Mouse (Mus musculus) liver, embryonic 14.5 days (tissue): ENCODE results near the gene D630003M21Rik. TPM values are rescaled to one million over a fixed set of nuclear protein-coding genes. Genes with fewer than 3 reads are reported as not detected.

Experiments used
- ATAC-seq: fragments of 200-750 bp; cut with Nextera tagmentation; 2 replicates; pipeline ENCODE4 v1.8.0; 2017; ENCODE audit warnings: moderate number of reproducible peaks, mild to moderate bottlenecking, moderate library complexity; ENCODE audit not compliant: insufficient read depth
- DNase-seq, 3 experiments: peaks; one replicate each; pipeline ENCODE4 v3.0.0-alpha.2; 2012 to 2013; ENCODE audit warnings: low read depth in 3 of 3, low spot score in 3 of 3
- H3K27ac ChIP-seq: fragments of 300-500 bp; sonication (generic); 2 replicates; pipeline ENCODE4 v1.5.1; 2014; ENCODE audit warnings: moderate library complexity, mild to moderate bottlenecking, control low read depth, inconsistent platforms
- H3K27me3 ChIP-seq: fragments of 300-500 bp; sonication (generic); 2 replicates; pipeline ENCODE4 v1.6.1; 2014; ENCODE audit warnings: mild to moderate bottlenecking, low read length, moderate library complexity; ENCODE audit not compliant: control insufficient read depth, insufficient read depth
- H3K36me3 ChIP-seq: fragments of 300-500 bp; sonication (generic); replicated peaks from 2 replicates; pipeline ENCODE4 v1.6.1; 2014; ENCODE audit warnings: low read depth; ENCODE audit not compliant: control insufficient read depth, insufficient read depth
- H3K4me1 ChIP-seq, 2 experiments: fragments of 200-500 bp in 1 of 2; fragments of 300-500 bp in 1 of 2; sonication (generic) in 1 of 2; replicated peaks; 2 replicates each; pipeline ENCODE4 v1.6.1; 2012 to 2014; ENCODE audit warnings: antibody characterized with exemption in 1 of 2, inconsistent platforms in 1 of 2, low read length in 1 of 2; ENCODE audit not compliant: control insufficient read depth in 2 of 2, insufficient read depth in 2 of 2
- H3K4me2 ChIP-seq: fragments of 300-500 bp; sonication (generic); 2 replicates; pipeline ENCODE4 v1.6.1; 2014; ENCODE audit warnings: low read depth, mild to moderate bottlenecking, control low read depth, moderate library complexity
- H3K4me3 ChIP-seq, 2 experiments: fragments of 200-500 bp in 1 of 2; fragments of 300-500 bp in 1 of 2; sonication (generic) in 1 of 2; 2 replicates each; pipeline ENCODE4 v1.5.1; 2012 to 2014; ENCODE audit warnings: low read depth in 2 of 2, low read length in 2 of 2, mild to moderate bottlenecking in 2 of 2, control low read depth in 1 of 2, inconsistent platforms in 1 of 2, moderate library complexity in 1 of 2; ENCODE audit not compliant: insufficient read depth in 1 of 2
- H3K9ac ChIP-seq: fragments of 300-500 bp; sonication (generic); replicated peaks from 2 replicates; pipeline ENCODE4 v1.6.1; 2014; ENCODE audit warnings: mild to moderate bottlenecking, control low read depth, moderate library complexity
- H3K9me3 ChIP-seq: fragments of 300-500 bp; sonication (generic); 2 replicates; pipeline ENCODE4 v1.6.1; 2016; ENCODE audit warnings: low read length, mixed read lengths; ENCODE audit not compliant: control insufficient read depth
- CTCF ChIP-seq: IDR thresholded peaks from 2 replicates; pipeline ENCODE4 v1.5.1; 2016; ENCODE audit warnings: antibody characterized with exemption, low read depth, control low read depth
- EP300 ChIP-seq: IDR thresholded peaks from 2 replicates; pipeline ENCODE4 v1.6.1; 2016; ENCODE audit warnings: antibody characterized with exemption, low read depth
- WGBS: fragments of 180-500 bp; shearing (Covaris S2); extraction: QIAGEN DNeasy Blood & Tissue Kit; methylation state at CpG from one replicate; pipeline ENCODE4 v1.1.7; 2014; ENCODE audit not compliant: insufficient replicate concordance; 5-methylcytosine and 5-hydroxymethylcytosine counted together
- polyA plus RNA-seq, 2 experiments: library from polyadenylated mRNA; depleted of rRNA in 1 of 2; stranded (reverse) in 1 of 2; unstranded in 1 of 2; fragments of >200 nt; fragmentation: Nextera tagmentation in 1 of 2; extraction: Ambion mirVana in 1 of 2; gene quantifications; 2 replicates each; pipeline versions ENCODE4 v1.2.1 to v1.2.3; 2012 to 2014

The D630003M21Rik gene
- polyA plus RNA-seq, 2 experiments, result 0.24 to 0.33 TPM

GRCm38 (mm10) chr2:158222664-158223063 lies 6.4 kb downstream of the D630003M21Rik start:
- TF ChIP-seq EP300, result no peak
- Histone ChIP-seq H3K27ac (no peak overlapping the region), H3K4me2 (no peak overlapping the region), H3K9me3 (no peaks in the 10 kb centered on the region), H3K27me3 (no peaks in the 10 kb centered on the region), H3K4me3 (no peak overlapping the region), H3K9ac (no peak overlapping the region), H3K4me1 (no peaks in the 10 kb centered on the region), H3K36me3 (no peaks in the 10 kb centered on the region)
- no peak for DNase-seq
- 58% methylated on average over 4 of the region's 4 CpGs for WGBS
- no peak for ATAC-seq

GRCm38 (mm10) chr2:158221446-158222084 lies 7.5 kb downstream of the D630003M21Rik start:
- no peak for DNase-seq
- Histone ChIP-seq H3K9ac (no peak overlapping the region), H3K27ac (no peak overlapping the region), H3K4me3 (no peak overlapping the region), H3K27me3 (no peaks in the 10 kb centered on the region), H3K36me3 (no peaks in the 10 kb centered on the region), H3K4me1 (no peaks in the 10 kb centered on the region), H3K9me3 (no peaks in the 10 kb centered on the region), H3K4me2 (no peak overlapping the region)
- 56% methylated on average over 9 of the region's 9 CpGs for WGBS
- ATAC-seq, result no peak
- no peak for TF ChIP-seq CTCF
- no peak for TF ChIP-seq EP300

DNA sequence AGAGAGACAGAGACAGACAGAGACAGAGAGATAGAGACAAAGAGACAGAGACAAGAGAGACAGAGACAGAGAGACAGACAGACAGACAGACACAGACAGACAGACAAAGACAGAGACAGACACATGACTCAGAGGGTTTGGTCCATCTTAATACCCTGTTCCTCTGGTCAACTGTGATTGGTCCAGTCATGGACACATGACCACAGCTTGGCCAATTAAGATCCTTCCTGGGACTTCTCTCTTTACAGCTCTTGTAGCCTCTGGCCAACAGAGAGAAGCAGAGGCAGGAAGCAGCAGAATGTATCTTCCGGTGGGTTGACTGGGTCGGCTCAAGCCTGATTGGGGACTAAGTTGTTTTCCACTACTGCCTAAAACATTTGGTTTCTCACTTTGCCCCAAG lies 9.5 kb downstream of the D630003M21Rik start:
- WGBS, result 36% methylated on average over 2 of the region's 2 CpGs

GRCm38 (mm10) chr2:158216510-158216909 lies 12.5 kb downstream of the D630003M21Rik start:
- Histone ChIP-seq H3K4me2 (no peak overlapping the region), H3K4me3 (no peak overlapping the region), H3K9me3 (no peaks in the 10 kb centered on the region), H3K4me1 (peaks cover 0 to 6% of the 10 kb centered on the region in 2 experiments; a peak in 2 of 4 replicates), H3K27ac (no peak overlapping the region), H3K36me3 (no peaks in the 10 kb centered on the region), H3K27me3 (no peaks in the 10 kb centered on the region), H3K9ac (no peak overlapping the region)
- WGBS, result 69% methylated on average over 8 of the region's 8 CpGs
- ATAC-seq (no peak), DNase-seq (no peak)
- TF ChIP-seq CTCF, result no peak
- TF ChIP-seq EP300, result no peak

More for the DNA sequence above, 9.5 kb downstream of the D630003M21Rik start:
- H3K4me2 ChIP-seq, result no peak overlapping the region
- ATAC-seq (no peak), DNase-seq (no peak)
- H3K9ac ChIP-seq, result no peak overlapping the region
- no peaks in the 10 kb centered on the region for H3K9me3 ChIP-seq
- no peaks in the 10 kb centered on the region for H3K36me3 ChIP-seq
- H3K4me3 ChIP-seq, result no peak overlapping the region
- TF ChIP-seq EP300 (no peak), CTCF (no peak)
- no peak overlapping the region for H3K27ac ChIP-seq
- no peaks in the 10 kb centered on the region for H3K27me3 ChIP-seq
- H3K4me1 ChIP-seq, result peaks cover 0 to 3% of the 10 kb centered on the region in 2 experiments; a peak in 2 of 4 replicates

DNA sequence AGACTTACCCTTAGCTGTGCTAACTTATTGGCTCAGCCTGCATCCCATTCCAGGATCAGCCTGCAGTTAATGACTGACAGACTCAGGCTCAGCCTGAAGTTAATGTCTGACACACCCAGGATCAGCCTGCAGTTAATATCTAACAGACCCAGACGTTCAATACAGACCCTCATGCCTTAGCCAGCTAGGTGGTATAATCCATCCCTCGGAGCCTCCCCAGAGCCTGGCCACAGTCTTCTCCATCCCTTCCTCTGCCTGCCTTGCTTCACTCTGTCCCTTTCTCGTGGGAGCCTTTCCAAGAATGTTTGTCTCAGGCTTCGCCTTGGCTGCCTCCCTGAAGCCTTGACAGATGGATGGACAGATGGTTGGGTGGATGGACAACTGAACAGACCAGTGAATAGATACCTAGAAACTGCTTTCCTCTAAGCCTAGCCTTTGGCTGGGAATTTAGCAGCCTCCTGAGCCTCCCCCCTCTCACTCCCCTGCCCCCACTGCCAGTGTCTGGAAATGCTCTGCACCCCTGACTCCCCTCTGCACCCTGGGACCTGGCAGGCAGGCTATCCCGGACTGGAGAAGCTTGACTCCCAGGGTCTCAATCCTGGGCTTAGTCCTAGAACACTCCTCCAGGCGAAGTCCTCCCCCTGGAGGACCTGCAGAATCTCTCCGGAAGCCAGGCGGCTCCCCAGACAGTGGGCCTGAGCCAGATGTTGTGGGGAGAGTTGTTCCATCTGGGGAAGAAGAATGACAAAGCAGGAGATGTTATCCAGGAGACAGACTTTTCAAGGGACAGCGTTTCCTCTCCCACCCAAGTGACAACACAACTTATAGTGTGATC lies 13.5 kb downstream of the D630003M21Rik start:
- ATAC-seq (no peak), DNase-seq (no peak)
- H3K27ac ChIP-seq, result no peak overlapping the region
- H3K9me3 ChIP-seq, result no peaks in the 10 kb centered on the region
- peaks cover 0 to 6% of the 10 kb centered on the region in 2 experiments; a peak in 2 of 4 replicates for H3K4me1 ChIP-seq
- no peak overlapping the region for H3K9ac ChIP-seq
- 44% methylated on average over 9 of the region's 9 CpGs for WGBS
- TF ChIP-seq CTCF (no peak), EP300 (no peak)
- H3K36me3 ChIP-seq, result no peaks in the 10 kb centered on the region
- H3K4me3 ChIP-seq, result no peak overlapping the region
- no peaks in the 10 kb centered on the region for H3K27me3 ChIP-seq
- no peak overlapping the region for H3K4me2 ChIP-seq
